Mouse (Mus musculus): ENCODE measurements at regions not wholly inside any gene's neighbourhood (a gene's known extent, or its start where the extent isn't known, plus 50 kb on each side); places are given as distances from the start of the nearest gene placed in this dataset.

- no peak for DNase-seq
Measured at GRCm38 (mm10) chr6:31200705-31201104, 197.8 kb upstream of the Mkln1 start.

- DNase-seq: no peak
Measured at GRCm38 (mm10) chr6:31201375-31201972, 197.1 kb upstream of the Mkln1 start.

GRCm38 (mm10) chr6:31202594-31202993 is 195.9 kb upstream of the Mkln1 start:
- peak; percentile 42 to 65 for DNase-seq

- no peak for DNase-seq
Measured at GRCm38 (mm10) chr6:31204434-31204833, 194.1 kb upstream of the Mkln1 start.

GRCm38 (mm10) chr6:31204839-31205238 is 193.7 kb upstream of the Mkln1 start:
- DNase-seq: peak; percentile 31 to 53

- peak in 1 of 2 experiments; percentile 2 for DNase-seq
Measured at GRCm38 (mm10) chr6:31206106-31206505, 192.4 kb upstream of the Mkln1 start.

GRCm38 (mm10) chr6:31207231-31207630 is 191.3 kb upstream of the Mkln1 start:
- no peak for DNase-seq

GRCm38 (mm10) chr6:31208224-31208623 is 190.3 kb upstream of the Mkln1 start:
- no peak for DNase-seq

GRCm38 (mm10) chr6:31209411-31210139 is 189.0 kb upstream of the Mkln1 start:
- no peak for DNase-seq

- no peak for DNase-seq
Measured at GRCm38 (mm10) chr6:31210209-31210714, 188.3 kb upstream of the Mkln1 start.

- DNase-seq: no peak
Measured at GRCm38 (mm10) chr6:31211091-31211490, 187.4 kb upstream of the Mkln1 start.

- DNase-seq: no peak
Measured at GRCm38 (mm10) chr6:31211616-31212015, 186.9 kb upstream of the Mkln1 start.

- no peak for DNase-seq
Measured at GRCm38 (mm10) chr6:31212080-31212479, 186.5 kb upstream of the Mkln1 start.

- DNase-seq: no peak
Measured at GRCm38 (mm10) chr6:31212694-31213093, 185.8 kb upstream of the Mkln1 start.

- DNase-seq: no peak
Measured at GRCm38 (mm10) chr6:31213161-31213560, 185.4 kb upstream of the Mkln1 start.

GRCm38 (mm10) chr6:31215661-31216060 is 182.9 kb upstream of the Mkln1 start:
- no peak for DNase-seq

- peak; percentile 92 to 93 for DNase-seq
Measured at GRCm38 (mm10) chr6:31216206-31217059, 182.1 kb upstream of the Mkln1 start.

- peak; percentile 58 to 60 for DNase-seq
Measured at GRCm38 (mm10) chr6:31217060-31217541, 181.4 kb upstream of the Mkln1 start.

GRCm38 (mm10) chr6:31217641-31218138 is 180.8 kb upstream of the Mkln1 start:
- DNase-seq: peak; percentile 63 to 66

GRCm38 (mm10) chr6:31218139-31218750 is 180.3 kb upstream of the Mkln1 start:
- peak; percentile 71 to 79 for DNase-seq

- peak in 1 of 2 experiments; percentile 41 for DNase-seq
Measured at GRCm38 (mm10) chr6:31218880-31219279, 179.7 kb upstream of the Mkln1 start.

- DNase-seq: no peak
Measured at GRCm38 (mm10) chr6:31219736-31220135, 178.8 kb upstream of the Mkln1 start.

Data from kidney, adult 8-10 months (tissue).